ENCODE assay signal across 8 mouse cellular contexts in genomic region chr3:90475831-90476611, GRCm38 (mm10). TPM values are rescaled to one million over a fixed set of nuclear protein-coding genes. Genes with fewer than 3 reads are reported as not detected.
DNase-seq lines count a peak whose midpoint lies in the region; ATAC-seq and TF ChIP-seq lines count a peak whose summit lies in the region.

Ilf2 (plus strand) TSS chr3:90476126.

- H3K4me1 ChIP-seq in bone marrow, adult 2 months (ENCODE audit: control insufficient read depth, insufficient read depth, low read length) = peaks cover 1% of the 10 kb centered on the region; the same call in 1 of the 2 replicates
- H3K4me1 ChIP-seq in embryonic facial prominence, embryonic 15.5 days = peaks cover 8% of the 10 kb centered on the region
- H3K4me1 ChIP-seq in limb, embryonic 14.5 days (ENCODE audit: control insufficient read depth, insufficient read depth, low read length) = peaks cover 5% of the 10 kb centered on the region
- H3K4me1 ChIP-seq in midbrain, postnatal 0 days (ENCODE audit: insufficient read depth, low read length) = no peaks in the 10 kb centered on the region

- peak within 1 kb of the TSS; percentile 72 for H3K27ac ChIP-seq in bone marrow, adult 2 months (ENCODE audit: control insufficient read depth, insufficient read depth, low read depth, low read length, poor library complexity)
- H3K27ac ChIP-seq in embryonic facial prominence, embryonic 15.5 days (replicated peaks) = peak within 1 kb of the TSS; percentile 95
- H3K27ac ChIP-seq in limb, embryonic 14.5 days (replicated peaks; ENCODE audit: low read depth, low read length) = peak within 1 kb of the TSS; percentile 93
- peak within 1 kb of the TSS; percentile 97 for H3K27ac ChIP-seq in midbrain, postnatal 0 days (ENCODE audit: low read depth, low read length)

- under 1% methylated on average over 45 of the region's 45 CpGs for WGBS in bone marrow, adult 2 months
- WGBS in embryonic facial prominence, embryonic 15.5 days = 1% methylated on average over 45 of the region's 45 CpGs
- 1% methylated on average over 45 of the region's 45 CpGs for WGBS in limb, embryonic 14.5 days
- under 1% methylated on average over 45 of the region's 45 CpGs for WGBS in midbrain, postnatal 0 days

- no peaks in the 10 kb centered on the region for H3K9me3 ChIP-seq in embryonic facial prominence, embryonic 15.5 days (replicated peaks)
- H3K9me3 ChIP-seq in limb, embryonic 14.5 days (ENCODE audit: control insufficient read depth, low read length) = no peaks in the 10 kb centered on the region
- no peaks in the 10 kb centered on the region for H3K9me3 ChIP-seq in midbrain, postnatal 0 days (ENCODE audit: low read length)

- peak; percentile 99 for ATAC-seq in embryonic facial prominence, embryonic 15.5 days (ENCODE audit: insufficient number of reproducible peaks, low FRiP score, low TSS enrichment, low read depth)
- peak; percentile 98 for ATAC-seq in limb, embryonic 14.5 days (ENCODE audit: low FRiP score, low read depth)
- ATAC-seq in midbrain, postnatal 0 days (ENCODE audit: low FRiP score) = peak; percentile 98

- peak; percentile 69; the same call in 1 of the 2 replicates for TF ChIP-seq POLR2A in bone marrow, adult 2 months (IDR thresholded peaks at IDR 0.05; ENCODE audit: borderline replicate concordance, control insufficient read depth, low read depth, low read length)
- peak; percentile 94; the same call in 1 of the 2 replicates for TF ChIP-seq POLR2A in limb, embryonic 14.5 days (IDR thresholded peaks at IDR 0.05; ENCODE audit: borderline replicate concordance, extremely low read depth, insufficient read depth, insufficient read length)

- H3K4me2 ChIP-seq in embryonic facial prominence, embryonic 15.5 days (replicated peaks) = peak within 1 kb of the TSS; percentile 60
- H3K4me2 ChIP-seq in limb, embryonic 14.5 days (replicated peaks; ENCODE audit: low read depth, low read length, severe bottlenecking) = peak within 1 kb of the TSS; percentile 58
- peak within 1 kb of the TSS; percentile 64 for H3K4me2 ChIP-seq in midbrain, postnatal 0 days (ENCODE audit: low read depth, low read length, poor library complexity, severe bottlenecking)

- peak; percentile 99 for DNase-seq in 416B (ENCODE audit: low read depth)
- peak; percentile 98 for DNase-seq in heart, adult 8-10 months (ENCODE audit: low spot score)
- peak; percentile 99 for DNase-seq in kidney, adult 9 months
- peak; percentile 99 for DNase-seq in limb, embryonic 14.5 days (ENCODE audit: low spot score)
- peak; percentile 99 for DNase-seq in midbrain, postnatal 0 days (ENCODE audit: low spot score)
- DNase-seq in spleen, postnatal 14 days (ENCODE audit: low spot score in 2 of 2) = peak; percentile 86 to 91

- H3K4me3 ChIP-seq in bone marrow, adult 2 months (replicated peaks; ENCODE audit: control insufficient read depth, low read depth, low read length) = peak within 1 kb of the TSS; percentile 93
- peak within 1 kb of the TSS; percentile 93 for H3K4me3 ChIP-seq in embryonic facial prominence, embryonic 15.5 days (replicated peaks)
- peak within 1 kb of the TSS; percentile 84 for H3K4me3 ChIP-seq in limb, embryonic 14.5 days (replicated peaks; ENCODE audit: low read length)
- H3K4me3 ChIP-seq in midbrain, postnatal 0 days (ENCODE audit: low read depth, low read length) = peak within 1 kb of the TSS; percentile 91

- TF ChIP-seq CTCF in bone marrow, adult 2 months (IDR thresholded peaks at IDR 0.05; ENCODE audit: control insufficient read depth, insufficient read depth, low read length) = 0 out of 2 replicates have a peak, but pooled peaks have one; percentile 23
- TF ChIP-seq CTCF in midbrain, postnatal 0 days (IDR thresholded peaks at IDR 0.05) = peak; percentile 75

- peaks cover 31% of the 10 kb centered on the region for H3K36me3 ChIP-seq in embryonic facial prominence, embryonic 15.5 days
- H3K36me3 ChIP-seq in limb, embryonic 14.5 days (ENCODE audit: control insufficient read depth, insufficient read depth, low read length) = peaks cover 33% of the 10 kb centered on the region
- peaks cover 2% of the 10 kb centered on the region for H3K36me3 ChIP-seq in midbrain, postnatal 0 days (ENCODE audit: insufficient read depth, low read length)

- H3K9ac ChIP-seq in embryonic facial prominence, embryonic 15.5 days = peak within 1 kb of the TSS; percentile 93
- peak within 1 kb of the TSS; percentile 92 for H3K9ac ChIP-seq in limb, embryonic 14.5 days (ENCODE audit: low read depth, low read length, severe bottlenecking)
- H3K9ac ChIP-seq in midbrain, postnatal 0 days (replicated peaks; ENCODE audit: low read length, poor library complexity, severe bottlenecking) = peak within 1 kb of the TSS; percentile 95

- H3K27me3 ChIP-seq in embryonic facial prominence, embryonic 15.5 days = no peaks in the 10 kb centered on the region
- no peaks in the 10 kb centered on the region for H3K27me3 ChIP-seq in limb, embryonic 14.5 days (ENCODE audit: control insufficient read depth, insufficient read depth, low read length)
- no peaks in the 10 kb centered on the region for H3K27me3 ChIP-seq in midbrain, postnatal 0 days (ENCODE audit: insufficient read depth, low read length)

RNA-seq across cellular contexts. Expression of gene Ilf2, which starts in this region (rescaled TPM):
- 85.2 and 110 TPM in 2 replicates for polyA plus RNA-seq in bone marrow, adult 2 months (2011; ENCODE audit: insufficient read depth, insufficient read length, low replicate concordance, missing spikeins)
- polyA plus RNA-seq in embryonic facial prominence, embryonic 15.5 days (2015; fragmentation: Nextera tagmentation; extraction: Ambion mirVana) = 182 and 183 TPM in 2 replicates
- total RNA-seq in heart, adult 8-10 months (2022) = 10 to 100 TPM; 27.6 to 30.5 (median 28.8) TPM
- 117 and 137 TPM in 2 replicates for polyA plus RNA-seq in limb, embryonic 14.5 days (2012; rRNA removed)
- polyA plus RNA-seq in limb, embryonic 14.5 days (2014; fragmentation: Nextera tagmentation; extraction: Ambion mirVana) = 169 and 186 TPM in 2 replicates
- total RNA-seq in midbrain, postnatal 0 days (2014; rRNA removed) = 136 and 147 TPM in 2 replicates
- 177 and 182 TPM in 2 replicates for polyA plus RNA-seq in midbrain, postnatal 0 days (2015; fragmentation: Nextera tagmentation; extraction: Ambion mirVana)

Comparison
In these comparisons a context has a peak if more than half of its experiments do, and no peak if none do; other contexts are left out.
1. Peak in every context shown above with its lines: DNase-seq, ATAC-seq, H3K4me3 ChIP-seq and H3K27ac ChIP-seq.